Mouse (Mus musculus) kidney, embryonic 14.5 days (tissue): Measurements from ENCODE around the gene Pon1. TPM values are rescaled to one million over a fixed set of nuclear protein-coding genes. Genes with fewer than 3 reads are reported as not detected.
"Not testable (repeated sequence)": the region's sequence is repeated elsewhere in the genome, so short reads cannot be mapped to it uniquely, and the experiment has no call there.

Source experiments
- ATAC-seq: fragments of 200-750 bp; cut with Nextera tagmentation; 2 replicates; pipeline ENCODE4 v1.8.0; 2017; ENCODE audit warnings: moderate number of reproducible peaks, mild to moderate bottlenecking, moderate TSS enrichment, moderate library complexity; ENCODE audit not compliant: low FRiP score, low TSS enrichment
- H3K27ac ChIP-seq: fragments of 300-500 bp; sonication (generic); 2 replicates; pipeline ENCODE4 v1.5.1; 2014; ENCODE audit warnings: low read depth, mild to moderate bottlenecking, low read length, moderate library complexity, mixed read lengths
- H3K27me3 ChIP-seq: fragments of 300-500 bp; sonication (generic); 2 replicates; pipeline ENCODE4 v1.6.1; 2014; ENCODE audit warnings: mild to moderate bottlenecking, low read length; ENCODE audit not compliant: control insufficient read depth, insufficient read depth
- H3K36me3 ChIP-seq: fragments of 300-500 bp; sonication (generic); 2 replicates; pipeline ENCODE4 v1.6.1; 2014; ENCODE audit warnings: low read length, mixed read lengths; ENCODE audit not compliant: control insufficient read depth, insufficient read depth
- H3K4me1 ChIP-seq: fragments of 300-500 bp; sonication (generic); 2 replicates; pipeline ENCODE4 v1.6.1; 2014; ENCODE audit warnings: low read length, mixed read lengths; ENCODE audit not compliant: control insufficient read depth, insufficient read depth
- H3K4me2 ChIP-seq: fragments of 300-500 bp; sonication (generic); replicated peaks from 2 replicates; pipeline ENCODE4 v1.6.1; 2014; ENCODE audit warnings: low read depth, mild to moderate bottlenecking, low read length
- H3K4me3 ChIP-seq: fragments of 300-500 bp; sonication (generic); 2 replicates; pipeline ENCODE4 v1.5.1; 2014; ENCODE audit warnings: mild to moderate bottlenecking, low read length
- H3K9ac ChIP-seq: fragments of 300-500 bp; sonication (generic); 2 replicates; pipeline ENCODE4 v1.6.1; 2014; ENCODE audit warnings: low read depth, mild to moderate bottlenecking, low read length, moderate library complexity
- H3K9me3 ChIP-seq: fragments of 300-500 bp; sonication (generic); 2 replicates; pipeline ENCODE4 v1.6.1; 2016; ENCODE audit warnings: low read length; ENCODE audit not compliant: control insufficient read depth
- WGBS: fragments of 180-500 bp; shearing (Covaris S2); extraction: QIAGEN DNeasy Blood & Tissue Kit; methylation state at CpG from one replicate; pipeline ENCODE4 v1.1.7; 2014; 5-methylcytosine and 5-hydroxymethylcytosine counted together
- polyA plus RNA-seq: library from polyadenylated mRNA; unstranded; fragments of >200 nt; fragmentation: Nextera tagmentation; extraction: Ambion mirVana; gene quantifications from 2 replicates; pipeline ENCODE4 v1.2.1, GENCODE M21; 2014

Pon1 gene
- polyA plus RNA-seq: 0.37 TPM in 1 of 2 replicates, not detected in the other

- no peak within 1 kb of the TSS for H3K27ac ChIP-seq
- no peak within 1 kb of the TSS for H3K9ac ChIP-seq
- no peaks in the 10 kb centered on the region for H3K36me3 ChIP-seq
- no peak within 1 kb of the TSS for H3K4me2 ChIP-seq
- no peak for ATAC-seq
- H3K4me3 ChIP-seq: no peak within 1 kb of the TSS
- peaks cover 2% of the 10 kb centered on the region; the same call in 1 of the 2 replicates for H3K9me3 ChIP-seq
- 41% methylated on average over 5 of the region's 5 CpGs for WGBS
- H3K4me1 ChIP-seq: no peaks in the 10 kb centered on the region
- H3K27me3 ChIP-seq: no peaks in the 10 kb centered on the region
Observed at GRCm38 (mm10) chr6:5193693-5194092, at the start of gene Pon1. Pon1 (minus strand) TSS chr6:5193946.

GRCm38 (mm10) chr6:5238799-5239198 lies 45.1 kb upstream of the Pon1 start:
- 90% methylated on average over 3 of the region's 3 CpGs for WGBS
- no peak for ATAC-seq

GRCm38 (mm10) chr6:5237510-5237909 lies 43.8 kb upstream of the Pon1 start:
- 93% methylated on average over 4 of the region's 4 CpGs for WGBS
- Histone ChIP-seq H3K27me3 (no peaks in the 10 kb centered on the region), H3K9ac (no peak overlapping the region), H3K9me3 (no peaks in the 10 kb centered on the region), H3K4me2 (no peak overlapping the region), H3K36me3 (no peaks in the 10 kb centered on the region), H3K4me3 (no peak overlapping the region), H3K27ac (no peak overlapping the region), H3K4me1 (no peaks in the 10 kb centered on the region)
- ATAC-seq: no peak

More at GRCm38 (mm10) chr6:5238799-5239198, 45.1 kb upstream of the Pon1 start:
- no peak overlapping the region for H3K4me2 ChIP-seq
- no peak overlapping the region for H3K9ac ChIP-seq
- no peaks in the 10 kb centered on the region for H3K9me3 ChIP-seq
- H3K4me3 ChIP-seq: no peak overlapping the region
- no peaks in the 10 kb centered on the region for H3K27me3 ChIP-seq
- no peaks in the 10 kb centered on the region for H3K4me1 ChIP-seq
- H3K27ac ChIP-seq: no peak overlapping the region
- no peaks in the 10 kb centered on the region for H3K36me3 ChIP-seq

- Histone ChIP-seq H3K27ac (no peak overlapping the region), H3K4me2 (no peak overlapping the region)
Observed at GRCm38 (mm10) chr6:5236843-5237371, 43.2 kb upstream of the Pon1 start.

GRCm38 (mm10) chr6:5234563-5234962 lies 40.8 kb upstream of the Pon1 start:
- H3K36me3 ChIP-seq: no peaks in the 10 kb centered on the region
- H3K4me3 ChIP-seq: no peak overlapping the region
- no peaks in the 10 kb centered on the region for H3K27me3 ChIP-seq
- no peak for ATAC-seq
- no peak overlapping the region for H3K27ac ChIP-seq
- H3K4me1 ChIP-seq: no peaks in the 10 kb centered on the region
- H3K9me3 ChIP-seq: no peaks in the 10 kb centered on the region
- no peak overlapping the region for H3K4me2 ChIP-seq
- no peak overlapping the region for H3K9ac ChIP-seq
- 80% methylated on average over 3 of the region's 3 CpGs for WGBS

More at GRCm38 (mm10) chr6:5236843-5237371, 43.2 kb upstream of the Pon1 start:
- no peak for ATAC-seq
- no peak overlapping the region for H3K4me3 ChIP-seq
- no peaks in the 10 kb centered on the region for H3K36me3 ChIP-seq
- 89% methylated on average over 8 of the region's 8 CpGs for WGBS
- no peaks in the 10 kb centered on the region for H3K27me3 ChIP-seq
- no peaks in the 10 kb centered on the region for H3K4me1 ChIP-seq
- H3K9ac ChIP-seq: no peak overlapping the region
- H3K9me3 ChIP-seq: no peaks in the 10 kb centered on the region

- no peak overlapping the region for H3K4me3 ChIP-seq
- no peak for ATAC-seq
- H3K9me3 ChIP-seq: no peaks in the 10 kb centered on the region
- 88% methylated on average over 1 of the region's 1 CpGs for WGBS
- H3K4me1 ChIP-seq: no peaks in the 10 kb centered on the region
- H3K27me3 ChIP-seq: no peaks in the 10 kb centered on the region
- no peak overlapping the region for H3K4me2 ChIP-seq
- no peaks in the 10 kb centered on the region for H3K36me3 ChIP-seq
- no peak overlapping the region for H3K27ac ChIP-seq
- no peak overlapping the region for H3K9ac ChIP-seq
Observed at GRCm38 (mm10) chr6:5233812-5234211, 40.1 kb upstream of the Pon1 start.

- no peak overlapping the region for H3K4me2 ChIP-seq
- WGBS: 91% methylated on average over 4 of the region's 4 CpGs
- no peak for ATAC-seq
Observed at GRCm38 (mm10) chr6:5232022-5232421, 38.3 kb upstream of the Pon1 start.

GRCm38 (mm10) chr6:5230261-5230660 lies 36.5 kb upstream of the Pon1 start:
- Histone ChIP-seq H3K4me3 (no peak overlapping the region), H3K36me3 (no peaks in the 10 kb centered on the region), H3K9ac (no peak overlapping the region), H3K4me2 (no peak overlapping the region), H3K27me3 (no peaks in the 10 kb centered on the region), H3K9me3 (no peaks in the 10 kb centered on the region), H3K27ac (no peak overlapping the region), H3K4me1 (no peaks in the 10 kb centered on the region)
- WGBS: 83% methylated on average over 5 of the region's 5 CpGs
- no peak for ATAC-seq

More at GRCm38 (mm10) chr6:5232022-5232421, 38.3 kb upstream of the Pon1 start:
- H3K9me3 ChIP-seq: no peaks in the 10 kb centered on the region
- no peaks in the 10 kb centered on the region for H3K27me3 ChIP-seq
- no peak overlapping the region for H3K4me3 ChIP-seq
- no peak overlapping the region for H3K27ac ChIP-seq
- no peaks in the 10 kb centered on the region for H3K4me1 ChIP-seq
- H3K9ac ChIP-seq: no peak overlapping the region
- H3K36me3 ChIP-seq: no peaks in the 10 kb centered on the region

GRCm38 (mm10) chr6:5223551-5223950 lies 29.8 kb upstream of the Pon1 start:
- H3K4me3 ChIP-seq, H3K9ac ChIP-seq, H3K27me3 ChIP-seq, H3K9me3 ChIP-seq, H3K4me2 ChIP-seq, H3K27ac ChIP-seq, H3K4me1 ChIP-seq, H3K36me3 ChIP-seq, ATAC-seq: not testable (repeated sequence)
- 91% methylated on average over 2 of the region's 2 CpGs for WGBS
